Mouse (Mus musculus) spleen, adult 2 months (tissue): ENCODE measurements around the gene Rbms3.

Experiments used
- CTCF ChIP-seq: fragments of 200-500 bp; IDR thresholded peaks from 2 replicates; pipeline ENCODE4 v1.5.1; 2011; ENCODE audit warnings: mild to moderate bottlenecking, inconsistent platforms; ENCODE audit not compliant: insufficient read depth, insufficient read length, insufficient replicate concordance; ENCODE audit errors: extremely low read depth
- POLR2A ChIP-seq: fragments of 200-500 bp; IDR thresholded peaks from 2 replicates; pipeline ENCODE4 v1.6.1; 2011; ENCODE audit warnings: low read depth, low read length, inconsistent platforms

DNA sequence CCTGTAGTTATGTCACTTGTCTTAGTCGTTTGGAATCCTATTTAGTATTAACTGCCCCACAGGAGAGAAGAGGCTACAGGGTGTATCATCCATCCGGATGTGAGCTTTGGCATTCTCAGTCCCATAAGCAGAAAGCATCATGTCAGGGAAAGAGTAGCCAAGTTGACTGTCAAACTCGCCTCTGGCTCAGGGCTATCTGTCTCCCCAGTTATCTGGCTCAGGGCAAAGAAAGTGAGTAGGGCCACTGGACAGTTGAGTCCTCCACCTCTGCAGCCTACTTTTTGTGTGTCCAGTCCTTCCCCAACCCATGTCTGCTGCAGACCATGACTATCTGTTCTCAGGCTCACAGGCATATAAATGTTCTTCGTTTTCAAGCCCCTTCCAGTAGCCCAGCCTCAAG, 968.7 kb downstream of the Rbms3 start:
- TF ChIP-seq POLR2A = no peak
- TF ChIP-seq CTCF = no peak
